Mouse (Mus musculus) CH12.LX (cell line): ENCODE data around the gene Klhl7.

Source experiments
- E2F4 ChIP-seq: IDR thresholded peaks from 2 replicates; pipeline ENCODE4 v1.6.1; 2011; ENCODE audit warnings: low read depth, low read length, improper control_type of control experiment; ENCODE audit not compliant: insufficient replicate concordance
- POLR2A ChIP-seq: IDR thresholded peaks from 2 replicates; pipeline ENCODE4 v1.6.1; 2011; ENCODE audit warnings: low read depth, mild to moderate bottlenecking, improper control_type of control experiment, low read length

DNA sequence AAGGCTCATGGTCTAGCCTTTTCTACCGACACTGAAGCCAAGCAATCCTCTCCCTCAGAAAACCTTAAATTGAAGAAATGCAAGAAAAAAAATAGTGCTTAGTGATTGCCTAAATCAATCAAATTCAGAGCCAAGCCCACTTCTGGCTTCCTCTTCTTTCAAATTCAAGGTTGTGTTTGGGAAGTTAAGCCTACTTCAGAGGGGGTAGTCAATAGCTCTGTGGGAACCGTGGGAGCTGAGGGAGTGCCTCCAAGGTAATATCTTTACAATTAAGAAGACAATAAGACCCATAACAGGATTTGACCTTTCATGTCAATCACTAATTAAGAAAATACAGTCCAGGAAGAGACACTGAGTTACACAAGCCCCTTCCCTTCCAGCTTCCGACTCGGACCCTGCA is 15.6 kb upstream of the Klhl7 start:
- TF ChIP-seq POLR2A (no peak), E2F4 (no peak)
